Mouse (Mus musculus) hindbrain, postnatal 0 days (tissue): ENCODE data around the gene Trmt112. TPM values are rescaled to one million over a fixed set of nuclear protein-coding genes. Genes with fewer than 3 reads are reported as not detected.

Experiments
- ATAC-seq: fragments of 200-750 bp; cut with Nextera tagmentation; 2 replicates; pipeline ENCODE4 v1.8.0; 2017; ENCODE audit warnings: mild to moderate bottlenecking, moderate TSS enrichment, moderate library complexity
- DNase-seq: peaks from one replicate; pipeline ENCODE4 v3.0.0-alpha.2; 2015; ENCODE audit warnings: low spot score
- H3K27ac ChIP-seq: fragments of 300-500 bp; sonication (generic); 2 replicates; pipeline ENCODE4 v1.5.1; 2014; ENCODE audit warnings: mild to moderate bottlenecking
- H3K27me3 ChIP-seq: fragments of 300-500 bp; sonication (generic); 2 replicates; pipeline ENCODE4 v1.6.1; 2014; ENCODE audit warnings: low read length, mixed read lengths; ENCODE audit not compliant: insufficient read depth
- H3K36me3 ChIP-seq: fragments of 300-500 bp; sonication (generic); 2 replicates; pipeline ENCODE4 v1.6.1; 2014; ENCODE audit warnings: low read length, mixed read lengths; ENCODE audit not compliant: insufficient read depth
- H3K4me1 ChIP-seq: fragments of 300-500 bp; sonication (generic); 2 replicates; pipeline ENCODE4 v1.6.1; 2014; ENCODE audit warnings: antibody characterized with exemption, low read length, mixed read lengths; ENCODE audit not compliant: insufficient read depth
- H3K4me2 ChIP-seq: fragments of 300-500 bp; sonication (generic); 2 replicates; pipeline ENCODE4 v1.6.1; 2014; ENCODE audit warnings: low read depth, mild to moderate bottlenecking, low read length, moderate library complexity, mixed read lengths
- H3K4me3 ChIP-seq: fragments of 300-500 bp; sonication (generic); 2 replicates; pipeline ENCODE4 v1.5.1; 2014; ENCODE audit warnings: low read length
- H3K9ac ChIP-seq: fragments of 300-500 bp; sonication (generic); replicated peaks from 2 replicates; pipeline ENCODE4 v1.6.1; 2014; ENCODE audit warnings: mild to moderate bottlenecking, low read length, moderate library complexity, mixed read lengths
- H3K9me3 ChIP-seq: fragments of 300-500 bp; sonication (generic); 2 replicates; pipeline ENCODE4 v1.6.1; 2016; ENCODE audit warnings: low read length, mixed read lengths
- CTCF ChIP-seq: IDR thresholded peaks from 2 replicates; pipeline ENCODE4 v1.5.1; 2016; ENCODE audit warnings: antibody characterized with exemption, control low read depth, low read depth
- WGBS: fragments of 180-500 bp; shearing (Covaris S2); extraction: QIAGEN DNeasy Blood & Tissue Kit; methylation state at CpG from one replicate; pipeline ENCODE4 v1.1.7; 2014; 5-methylcytosine and 5-hydroxymethylcytosine counted together
- polyA plus RNA-seq: library from polyadenylated mRNA; unstranded; fragments of >200 nt; fragmentation: Nextera tagmentation; extraction: Ambion mirVana; gene quantifications from 2 replicates; pipeline ENCODE4 v1.2.1, GENCODE M21; 2015
- total RNA-seq: library from RNA; depleted of rRNA; stranded (reverse); fragments of >200 nt; gene quantifications from 2 replicates; pipeline ENCODE4 v1.2.3, GENCODE M21; 2014

Gene Trmt112
- total and polyA plus RNA-seq, 2 experiments from 2014 or later = 61.7 to 111 TPM

DNA sequence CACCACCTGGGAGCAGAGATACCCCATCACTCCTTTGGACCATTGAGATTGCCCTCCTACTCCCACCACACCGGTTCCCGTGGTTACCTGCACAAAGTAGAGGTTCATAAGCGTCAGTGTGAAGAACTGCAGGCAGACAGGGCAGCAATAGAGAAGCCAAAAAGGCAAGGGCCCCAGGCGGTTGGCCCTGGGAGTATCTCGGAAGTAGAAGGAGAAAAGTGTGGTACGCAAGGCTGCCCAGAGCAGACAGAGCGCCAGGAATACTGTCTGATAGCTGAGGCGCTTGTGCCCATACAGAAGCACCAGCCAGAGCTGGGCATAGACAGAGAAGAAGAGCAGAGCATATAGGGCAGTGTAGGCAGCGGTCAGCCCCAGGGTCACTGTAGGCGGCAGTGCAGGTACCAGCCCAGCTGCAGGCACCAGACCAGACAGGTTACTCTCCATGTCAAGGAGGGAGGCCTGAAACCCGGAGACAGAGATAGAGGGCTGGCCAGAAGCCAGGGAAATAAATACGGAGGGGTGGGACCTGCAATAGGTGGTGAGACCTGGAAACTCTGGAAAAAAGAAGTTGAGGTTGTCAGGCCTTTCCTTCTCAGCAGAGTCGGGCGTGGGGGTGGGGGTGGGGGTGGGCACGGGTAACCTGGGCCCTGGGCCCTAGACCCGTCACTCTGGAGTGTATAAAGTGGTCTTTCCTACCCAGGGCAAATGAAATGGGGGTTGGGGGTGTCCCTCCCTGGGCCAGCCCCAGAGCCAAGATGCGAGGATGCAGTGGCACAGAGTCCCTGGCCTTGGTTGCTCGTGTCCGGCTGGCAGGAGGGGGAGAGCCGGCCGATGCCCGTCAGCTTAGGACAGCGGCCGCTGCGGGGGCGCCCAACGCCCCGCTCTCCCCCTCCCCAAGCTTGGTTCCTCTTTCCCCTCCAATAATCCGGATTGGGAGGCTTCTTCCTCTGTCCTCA is 31.2 kb downstream of the Trmt112 start:
- peak; percentile 16; the same call in 1 of the 2 replicates for ATAC-seq
- 18% methylated on average over 29 of the region's 29 CpGs for WGBS
- no peaks in the 10 kb centered on the region for H3K36me3 ChIP-seq
- DNase-seq = no peak
- H3K9ac ChIP-seq = peak overlapping the region; percentile 80
- peak overlapping the region; percentile 99 for H3K4me2 ChIP-seq
- TF ChIP-seq CTCF = no peak
- H3K9me3 ChIP-seq = no peaks in the 10 kb centered on the region
- no peaks in the 10 kb centered on the region for H3K27me3 ChIP-seq
- peaks cover 24% of the 10 kb centered on the region for H3K4me1 ChIP-seq
- H3K27ac ChIP-seq = peak overlapping the region; percentile 91
- H3K4me3 ChIP-seq = peak overlapping the region; percentile 61

DNA sequence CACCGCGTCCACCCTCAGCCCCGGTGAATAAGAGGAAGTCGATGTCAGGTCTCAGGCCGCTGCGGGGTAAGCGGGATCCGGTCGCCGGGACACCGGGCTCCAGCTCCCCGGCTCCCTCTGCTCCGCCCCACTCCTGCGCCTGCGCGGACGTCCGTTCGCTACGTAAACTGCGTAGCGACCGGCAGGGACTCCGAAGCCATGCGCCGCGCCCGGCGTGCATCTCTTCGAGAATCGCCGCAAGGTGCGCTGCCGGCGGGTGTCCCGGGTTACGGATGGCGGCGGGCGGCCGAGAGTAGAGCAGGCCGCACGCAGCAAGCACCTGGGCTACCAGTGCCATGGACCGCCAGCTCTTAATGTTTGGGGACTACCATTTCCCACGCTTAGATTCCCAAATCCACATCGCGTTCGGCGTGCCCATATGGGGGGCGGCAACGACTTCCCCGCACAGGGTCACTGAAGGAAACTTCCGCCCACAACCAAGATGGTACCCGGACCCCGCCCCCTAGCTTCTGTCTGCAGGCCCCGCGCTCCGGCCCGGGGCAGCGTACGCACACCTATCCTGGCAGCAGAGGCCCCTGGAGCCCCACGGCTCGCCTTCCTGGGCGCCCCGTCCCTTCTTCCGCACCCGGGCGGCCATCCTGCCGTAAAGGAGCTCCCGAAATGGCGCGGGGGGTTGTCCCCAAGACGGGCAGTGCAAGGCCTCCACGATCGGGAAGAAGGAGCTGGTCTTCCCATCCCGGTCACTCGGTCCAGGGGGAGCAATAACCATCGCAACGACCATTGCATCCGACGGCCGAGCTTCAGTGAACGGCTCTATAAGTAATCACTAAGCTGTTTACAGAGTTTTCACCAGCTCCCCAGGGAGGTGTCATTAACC is 32.1 kb downstream of the Trmt112 start, which contains the start of gene Bad:
TSS of gene Bad (plus strand) at position 490 of the 877 bp plus-strand sequence.
- Histone ChIP-seq H3K9ac (peak within 1 kb of the TSS; percentile 80), H3K4me1 (peaks cover 24% of the 10 kb centered on the region), H3K4me3 (peak within 1 kb of the TSS; percentile 61), H3K36me3 (no peaks in the 10 kb centered on the region), H3K4me2 (peak within 1 kb of the TSS; percentile 99), H3K27me3 (no peaks in the 10 kb centered on the region), H3K9me3 (no peaks in the 10 kb centered on the region), H3K27ac (peak within 1 kb of the TSS; percentile 91)
- DNase-seq (peak; percentile 97), ATAC-seq (peak; percentile 81)
- no peak for TF ChIP-seq CTCF
- WGBS = under 1% methylated on average over 81 of the region's 83 CpGs

DNA sequence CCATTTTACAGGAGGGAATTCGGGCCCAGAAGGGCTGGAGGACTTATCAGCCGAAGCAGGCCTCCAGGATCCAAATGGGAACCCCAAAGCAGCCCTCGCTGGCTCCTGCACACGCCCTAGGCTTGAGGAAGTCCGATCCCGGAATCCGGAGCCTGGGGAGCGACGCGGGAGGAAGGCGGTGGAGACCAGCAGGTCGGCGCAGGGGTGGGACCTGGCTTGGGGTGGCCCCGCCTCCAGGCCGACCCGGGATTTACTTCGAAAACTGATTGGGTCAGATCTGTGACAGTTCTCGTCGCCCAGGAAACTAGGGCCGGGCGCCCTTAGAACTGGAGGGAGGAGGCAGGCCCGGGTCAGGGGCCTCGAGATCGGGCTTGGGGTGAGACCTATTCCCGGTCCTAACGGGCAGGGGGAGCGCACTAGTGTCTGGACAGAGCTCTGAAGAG is 32.8 kb downstream of the Trmt112 start, which contains the start of gene Gpr137:
TSS of gene Gpr137 (minus strand) at position 232 of the 443 bp plus-strand sequence.
- DNase-seq (peak; percentile 94), ATAC-seq (peak; percentile 84)
- under 1% methylated on average over 27 of the region's 27 CpGs for WGBS
- Histone ChIP-seq H3K27me3 (no peaks in the 10 kb centered on the region), H3K4me2 (peak within 1 kb of the TSS; percentile 99), H3K27ac (peak within 1 kb of the TSS; percentile 91), H3K4me1 (peaks cover 24% of the 10 kb centered on the region), H3K9ac (peak within 1 kb of the TSS; percentile 80), H3K9me3 (no peaks in the 10 kb centered on the region), H3K36me3 (no peaks in the 10 kb centered on the region), H3K4me3 (peak within 1 kb of the TSS; percentile 61)
- TF ChIP-seq CTCF = no peak

GRCm38 (mm10) chr19:6942764-6943163 is 33.3 kb downstream of the Trmt112 start:
- Histone ChIP-seq H3K9ac (peak overlapping the region; percentile 80), H3K27me3 (no peaks in the 10 kb centered on the region), H3K4me2 (peak overlapping the region; percentile 99), H3K4me3 (peak overlapping the region; percentile 61), H3K36me3 (no peaks in the 10 kb centered on the region), H3K9me3 (no peaks in the 10 kb centered on the region), H3K4me1 (peaks cover 24% of the 10 kb centered on the region), H3K27ac (peak overlapping the region; percentile 91)
- 29% methylated on average over 5 of the region's 5 CpGs for WGBS
- DNase-seq (no peak), ATAC-seq (no peak)
- no peak for TF ChIP-seq CTCF

DNA sequence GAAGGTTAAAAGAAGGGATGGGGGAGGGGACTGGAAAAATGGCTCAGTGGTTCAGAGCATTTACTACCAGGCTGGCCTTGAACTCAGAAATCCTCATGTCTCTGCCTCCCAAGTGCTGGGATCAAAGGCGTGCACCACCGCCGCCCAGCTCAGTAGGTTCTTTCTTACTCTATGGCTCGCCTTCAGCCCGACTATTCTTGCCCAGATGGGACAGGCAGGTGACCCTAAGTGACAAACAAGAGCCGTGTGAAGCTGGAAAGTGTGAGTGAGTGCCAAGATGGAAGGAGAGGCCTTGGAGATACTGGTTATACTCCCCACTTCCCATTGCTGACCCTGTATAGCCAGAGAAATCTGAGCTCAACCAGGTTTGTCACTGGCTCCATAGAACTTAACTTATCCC is 34.2 kb downstream of the Trmt112 start:
- no peak overlapping the region for H3K27ac ChIP-seq
- peaks cover 24% of the 10 kb centered on the region for H3K4me1 ChIP-seq
- no peak for TF ChIP-seq CTCF
- ATAC-seq (no peak), DNase-seq (no peak)
- no peak overlapping the region for H3K4me3 ChIP-seq
- H3K4me2 ChIP-seq = no peak overlapping the region
- no peak overlapping the region for H3K9ac ChIP-seq
- no peaks in the 10 kb centered on the region for H3K27me3 ChIP-seq
- WGBS = 92% methylated on average over 6 of the region's 6 CpGs
- no peaks in the 10 kb centered on the region for H3K9me3 ChIP-seq
- H3K36me3 ChIP-seq = no peaks in the 10 kb centered on the region

- H3K4me1 ChIP-seq = peaks cover 13% of the 10 kb centered on the region
- no peak for DNase-seq
- H3K4me2 ChIP-seq = no peak overlapping the region
- no peaks in the 10 kb centered on the region for H3K27me3 ChIP-seq
- TF ChIP-seq CTCF = no peak
- H3K9me3 ChIP-seq = no peaks in the 10 kb centered on the region
- H3K27ac ChIP-seq = no peak overlapping the region; the same call in 1 of the 2 replicates
- no peaks in the 10 kb centered on the region for H3K36me3 ChIP-seq
- 55% methylated on average over 4 of the region's 4 CpGs for WGBS
- H3K9ac ChIP-seq = 0 out of 2 replicates have a peak overlapping the region, but pooled peaks have one; percentile 13
- H3K4me3 ChIP-seq = no peak overlapping the region
- no peak for ATAC-seq
Measured at GRCm38 (mm10) chr19:6947742-6948141, 38.2 kb downstream of the Trmt112 start.
